Mouse (Mus musculus) liver, embryonic 14.5 days (tissue): ENCODE results near the gene Usp5. TPM values are rescaled to one million over a fixed set of nuclear protein-coding genes. Genes with fewer than 3 reads are reported as not detected.

ENCODE experiments used
- ATAC-seq: fragments of 200-750 bp; cut with Nextera tagmentation; 2 replicates; pipeline ENCODE4 v1.8.0; 2017; ENCODE audit warnings: moderate number of reproducible peaks, mild to moderate bottlenecking, moderate library complexity; ENCODE audit not compliant: insufficient read depth
- DNase-seq, 3 experiments: peaks; one replicate each; pipeline ENCODE4 v3.0.0-alpha.2; 2012 to 2013; ENCODE audit warnings: low read depth in 3 of 3, low spot score in 3 of 3
- H3K27ac ChIP-seq: fragments of 300-500 bp; sonication (generic); 2 replicates; pipeline ENCODE4 v1.5.1; 2014; ENCODE audit warnings: moderate library complexity, mild to moderate bottlenecking, control low read depth, inconsistent platforms
- H3K27me3 ChIP-seq: fragments of 300-500 bp; sonication (generic); 2 replicates; pipeline ENCODE4 v1.6.1; 2014; ENCODE audit warnings: mild to moderate bottlenecking, low read length, moderate library complexity; ENCODE audit not compliant: control insufficient read depth, insufficient read depth
- H3K36me3 ChIP-seq: fragments of 300-500 bp; sonication (generic); replicated peaks from 2 replicates; pipeline ENCODE4 v1.6.1; 2014; ENCODE audit warnings: low read depth; ENCODE audit not compliant: control insufficient read depth, insufficient read depth
- H3K4me1 ChIP-seq, 2 experiments: fragments of 200-500 bp in 1 of 2; fragments of 300-500 bp in 1 of 2; sonication (generic) in 1 of 2; replicated peaks; 2 replicates each; pipeline ENCODE4 v1.6.1; 2012 to 2014; ENCODE audit warnings: antibody characterized with exemption in 1 of 2, inconsistent platforms in 1 of 2, low read length in 1 of 2; ENCODE audit not compliant: control insufficient read depth in 2 of 2, insufficient read depth in 2 of 2
- H3K4me2 ChIP-seq: fragments of 300-500 bp; sonication (generic); 2 replicates; pipeline ENCODE4 v1.6.1; 2014; ENCODE audit warnings: low read depth, mild to moderate bottlenecking, control low read depth, moderate library complexity
- H3K4me3 ChIP-seq, 2 experiments: fragments of 200-500 bp in 1 of 2; fragments of 300-500 bp in 1 of 2; sonication (generic) in 1 of 2; 2 replicates each; pipeline ENCODE4 v1.5.1; 2012 to 2014; ENCODE audit warnings: low read depth in 2 of 2, low read length in 2 of 2, mild to moderate bottlenecking in 2 of 2, control low read depth in 1 of 2, inconsistent platforms in 1 of 2, moderate library complexity in 1 of 2; ENCODE audit not compliant: insufficient read depth in 1 of 2
- H3K9ac ChIP-seq: fragments of 300-500 bp; sonication (generic); replicated peaks from 2 replicates; pipeline ENCODE4 v1.6.1; 2014; ENCODE audit warnings: mild to moderate bottlenecking, control low read depth, moderate library complexity
- H3K9me3 ChIP-seq: fragments of 300-500 bp; sonication (generic); 2 replicates; pipeline ENCODE4 v1.6.1; 2016; ENCODE audit warnings: low read length, mixed read lengths; ENCODE audit not compliant: control insufficient read depth
- CTCF ChIP-seq: IDR thresholded peaks from 2 replicates; pipeline ENCODE4 v1.5.1; 2016; ENCODE audit warnings: antibody characterized with exemption, low read depth, control low read depth
- EP300 ChIP-seq: IDR thresholded peaks from 2 replicates; pipeline ENCODE4 v1.6.1; 2016; ENCODE audit warnings: antibody characterized with exemption, low read depth
- WGBS: fragments of 180-500 bp; shearing (Covaris S2); extraction: QIAGEN DNeasy Blood & Tissue Kit; methylation state at CpG from one replicate; pipeline ENCODE4 v1.1.7; 2014; ENCODE audit not compliant: insufficient replicate concordance; 5-methylcytosine and 5-hydroxymethylcytosine counted together
- polyA plus RNA-seq, 2 experiments: library from polyadenylated mRNA; depleted of rRNA in 1 of 2; stranded (reverse) in 1 of 2; unstranded in 1 of 2; fragments of >200 nt; fragmentation: Nextera tagmentation in 1 of 2; extraction: Ambion mirVana in 1 of 2; gene quantifications; 2 replicates each; pipeline versions ENCODE4 v1.2.1 to v1.2.3; 2012 to 2014

The Usp5 gene
- polyA plus RNA-seq, 2 experiments = 27.6 to 38.0 TPM

DNA sequence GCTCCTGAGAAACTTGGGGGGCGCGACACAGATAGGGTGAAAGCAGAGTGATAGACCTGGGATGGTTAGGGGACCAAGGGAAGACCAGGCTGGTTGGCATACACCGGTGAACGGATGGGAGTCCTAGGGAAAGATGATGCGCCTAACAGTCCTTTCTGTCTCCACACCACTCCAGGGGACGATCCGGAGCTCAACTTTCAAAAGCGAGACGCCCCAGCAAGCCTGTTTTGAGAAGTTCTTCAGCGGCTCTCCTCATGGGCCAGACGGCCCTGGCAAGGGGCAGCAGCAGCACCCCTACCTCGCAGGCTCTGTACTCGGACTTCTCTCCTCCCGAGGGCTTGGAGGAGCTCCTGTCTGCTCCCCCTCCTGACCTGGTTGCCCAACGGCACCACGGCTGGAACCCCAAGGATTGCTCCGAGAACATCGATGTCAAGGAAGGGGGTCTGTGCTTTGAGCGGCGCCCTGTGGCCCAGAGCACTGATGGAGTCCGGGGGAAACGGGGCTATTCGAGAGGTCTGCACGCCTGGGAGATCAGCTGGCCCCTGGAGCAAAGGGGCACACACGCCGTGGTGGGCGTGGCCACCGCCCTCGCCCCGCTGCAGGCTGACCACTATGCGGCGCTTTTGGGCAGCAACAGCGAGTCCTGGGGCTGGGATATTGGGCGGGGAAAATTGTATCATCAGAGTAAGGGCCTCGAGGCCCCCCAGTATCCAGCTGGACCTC, 20.1 kb downstream of the Usp5 start:
- WGBS = under 1% methylated on average over 35 of the region's 35 CpGs
- TF ChIP-seq EP300 = no peak
- peak; percentile 95 for TF ChIP-seq CTCF

DNA sequence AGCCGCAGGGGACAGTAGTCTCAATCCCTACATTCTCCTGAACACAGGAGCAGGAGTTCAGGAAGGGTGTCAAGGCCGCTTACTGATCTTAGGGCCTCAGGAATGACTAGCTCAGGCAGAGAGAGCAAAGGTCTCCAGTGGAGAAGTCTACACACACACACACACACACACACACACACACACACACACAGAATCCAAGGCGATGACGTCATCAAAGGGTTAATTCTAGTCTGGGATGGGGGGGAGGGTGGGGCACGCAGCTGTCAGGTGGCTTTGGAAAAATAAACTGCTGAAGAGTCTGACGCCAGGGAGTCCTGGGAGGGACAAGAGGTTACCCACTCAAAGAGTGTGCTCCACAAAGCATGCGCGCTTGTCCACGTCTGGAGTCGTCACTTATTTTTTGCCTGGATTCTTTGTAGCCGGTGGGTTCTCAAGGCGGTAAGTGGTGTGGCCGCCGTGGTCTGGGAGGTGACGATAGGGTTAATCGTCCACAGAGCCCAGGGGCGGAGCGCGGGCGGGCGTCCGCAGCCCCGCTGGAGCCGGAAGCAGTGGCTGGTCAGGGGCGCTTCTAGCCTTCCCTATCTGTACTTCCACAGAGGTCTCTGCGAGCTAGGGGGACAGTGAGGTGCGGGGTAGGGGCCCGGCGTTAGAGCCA, 20.8 kb downstream of the Usp5 start, which contains the start of gene Spsb2:
Gene Spsb2, plus strand, starts transcription at position 304 of the 655 bp plus-strand sequence.
- H3K9me3 ChIP-seq = no peaks in the 10 kb centered on the region
- peak within 1 kb of the TSS; percentile 75 to 79 for H3K4me3 ChIP-seq
- peak within 1 kb of the TSS; percentile 86 for H3K27ac ChIP-seq
- peak within 1 kb of the TSS; percentile 77 for H3K9ac ChIP-seq
- no peaks in the 10 kb centered on the region for H3K27me3 ChIP-seq
- WGBS = 4% methylated on average over 29 of the region's 29 CpGs
- DNase-seq (peak in 1 of 3 experiments; percentile 45), ATAC-seq (peak; percentile 49)
- peak within 1 kb of the TSS; percentile 87 for H3K4me2 ChIP-seq
- H3K4me1 ChIP-seq = peaks cover 32 to 39% of the 10 kb centered on the region in 2 experiments
- TF ChIP-seq EP300 = no peak
- TF ChIP-seq CTCF = no peak
- H3K36me3 ChIP-seq = peaks cover 22% of the 10 kb centered on the region

More for the DNA sequence above, 20.1 kb downstream of the Usp5 start:
- Histone ChIP-seq H3K27me3 (no peaks in the 10 kb centered on the region), H3K4me1 (peaks cover 34 to 39% of the 10 kb centered on the region in 2 experiments), H3K36me3 (peaks cover 22% of the 10 kb centered on the region), H3K9ac (peak overlapping the region; percentile 77), H3K4me2 (peak overlapping the region; percentile 87), H3K4me3 (peak overlapping the region; percentile 75 to 79), H3K27ac (peak overlapping the region; percentile 86), H3K9me3 (no peaks in the 10 kb centered on the region)
- DNase-seq (peak; percentile 61 to 71 (median 66)), ATAC-seq (peak; percentile 35)

DNA sequence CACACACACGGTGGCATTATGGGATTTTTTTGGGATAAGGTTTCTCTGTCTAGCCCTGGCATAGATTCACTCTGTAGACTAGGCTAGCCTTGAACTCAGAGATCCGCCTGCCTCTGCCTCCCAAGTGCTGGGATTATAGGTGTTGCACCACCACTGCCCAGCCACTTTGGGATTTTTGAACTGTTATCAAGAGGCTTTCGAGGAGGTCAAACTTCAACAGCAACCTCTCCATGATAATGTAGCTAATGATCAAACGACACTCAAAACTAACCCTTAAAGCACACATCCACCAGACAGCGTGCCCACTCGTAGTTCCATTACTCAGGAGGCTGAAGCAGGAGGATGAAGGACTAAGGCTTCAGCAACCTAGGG, 21.3 kb downstream of the Usp5 start:
- DNase-seq = no peak
- H3K4me3 ChIP-seq = peak overlapping the region; percentile 75 to 79
- ATAC-seq = no peak
- peak overlapping the region; percentile 87 for H3K4me2 ChIP-seq
- H3K27me3 ChIP-seq = no peaks in the 10 kb centered on the region
- peak overlapping the region; percentile 77 for H3K9ac ChIP-seq
- peaks cover 32 to 39% of the 10 kb centered on the region in 2 experiments for H3K4me1 ChIP-seq
- TF ChIP-seq EP300 (no peak), CTCF (no peak)
- H3K9me3 ChIP-seq = no peaks in the 10 kb centered on the region
- peaks cover 22% of the 10 kb centered on the region for H3K36me3 ChIP-seq
- WGBS = 62% methylated on average over 6 of the region's 6 CpGs
- H3K27ac ChIP-seq = peak overlapping the region; percentile 86

DNA sequence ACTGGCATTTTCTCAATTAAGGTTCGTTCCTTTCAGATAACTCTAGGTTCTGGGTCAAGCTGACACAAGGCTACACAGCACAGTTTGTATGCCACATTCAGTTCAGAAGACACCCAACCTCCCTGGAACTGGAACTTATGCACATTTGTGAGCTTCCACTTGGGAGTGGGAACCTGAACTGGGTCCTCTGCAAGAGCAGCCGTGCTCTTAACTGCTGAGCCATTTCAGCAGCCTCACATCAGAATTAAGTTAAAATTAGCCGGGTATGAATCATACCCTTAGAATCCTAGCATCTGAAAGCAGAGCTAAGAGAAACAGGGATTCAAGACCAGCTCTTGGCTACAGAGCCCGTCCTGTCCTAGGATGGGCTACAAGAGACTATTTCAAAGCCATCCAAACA, 21.9 kb downstream of the Usp5 start:
- peaks cover 26 to 37% of the 10 kb centered on the region in 2 experiments for H3K4me1 ChIP-seq
- H3K27ac ChIP-seq = no peak overlapping the region
- H3K9ac ChIP-seq = no peak overlapping the region

More for the DNA sequence above, 21.9 kb downstream of the Usp5 start:
- 67% methylated on average over 4 of the region's 4 CpGs for WGBS
- DNase-seq (no peak), ATAC-seq (no peak)
- H3K9me3 ChIP-seq = no peaks in the 10 kb centered on the region
- H3K36me3 ChIP-seq = peaks cover 18% of the 10 kb centered on the region
- H3K27me3 ChIP-seq = no peaks in the 10 kb centered on the region
- no peak overlapping the region for H3K4me2 ChIP-seq
- H3K4me3 ChIP-seq = no peak overlapping the region
- TF ChIP-seq EP300 (no peak), CTCF (no peak)
